Mouse (Mus musculus) embryonic facial prominence, embryonic 14.5 days (tissue): ENCODE data around the gene Letmd1. TPM values are rescaled to one million over a fixed set of nuclear protein-coding genes. Genes with fewer than 3 reads are reported as not detected.

ENCODE experiments used
- ATAC-seq: fragments of 200-750 bp; cut with Nextera tagmentation; 2 replicates; pipeline ENCODE4 v1.8.0; 2017; ENCODE audit warnings: low read depth, moderate number of reproducible peaks, moderate TSS enrichment
- DNase-seq: peaks from one replicate; pipeline ENCODE4 v3.0.0-alpha.2; 2015; ENCODE audit warnings: low spot score
- H3K27ac ChIP-seq: fragments of 300-500 bp; sonication (generic); replicated peaks from 2 replicates; pipeline ENCODE4 v1.5.1; 2014; ENCODE audit warnings: low read depth, mild to moderate bottlenecking, low read length, moderate library complexity
- H3K27me3 ChIP-seq: fragments of 300-500 bp; sonication (generic); replicated peaks from 2 replicates; pipeline ENCODE4 v1.6.1; 2014; ENCODE audit warnings: low read length; ENCODE audit not compliant: control insufficient read depth, insufficient read depth
- H3K36me3 ChIP-seq: fragments of 300-500 bp; sonication (generic); 2 replicates; pipeline ENCODE4 v1.6.1; 2014; ENCODE audit warnings: low read length, mixed read lengths; ENCODE audit not compliant: control insufficient read depth, insufficient read depth
- H3K4me1 ChIP-seq: fragments of 300-500 bp; sonication (generic); 2 replicates; pipeline ENCODE4 v1.6.1; 2014; ENCODE audit warnings: antibody characterized with exemption, low read length; ENCODE audit not compliant: control insufficient read depth, insufficient read depth
- H3K4me2 ChIP-seq: fragments of 300-500 bp; sonication (generic); 2 replicates; pipeline ENCODE4 v1.6.1; 2014; ENCODE audit warnings: low read depth, mild to moderate bottlenecking, low read length, moderate library complexity, mixed read lengths
- H3K4me3 ChIP-seq: fragments of 300-500 bp; sonication (generic); 2 replicates; pipeline ENCODE4 v1.5.1; 2014; ENCODE audit warnings: low read depth, mild to moderate bottlenecking, low read length
- H3K9ac ChIP-seq: fragments of 300-500 bp; sonication (generic); 2 replicates; pipeline ENCODE4 v1.6.1; 2014; ENCODE audit warnings: low read depth, mild to moderate bottlenecking, low read length, moderate library complexity, mixed read lengths
- H3K9me3 ChIP-seq: fragments of 300-500 bp; sonication (generic); 2 replicates; pipeline ENCODE4 v1.6.1; 2016; ENCODE audit warnings: low read length; ENCODE audit not compliant: control insufficient read depth
- WGBS: fragments of 180-500 bp; shearing (Covaris S2); extraction: QIAGEN DNeasy Blood & Tissue Kit; methylation state at CpG from one replicate; pipeline ENCODE4 v1.1.7; 2014; 5-methylcytosine and 5-hydroxymethylcytosine counted together
- polyA plus RNA-seq: library from polyadenylated mRNA; unstranded; fragments of >200 nt; fragmentation: Nextera tagmentation; extraction: Ambion mirVana; gene quantifications from 2 replicates; pipeline ENCODE4 v1.2.1, GENCODE M21; 2014

Letmd1 gene
- polyA plus RNA-seq, 1 experiment from 2014 or later, result 26.6 TPM

GRCm38 (mm10) chr15:100446887-100447286 lies 21.9 kb upstream of the Letmd1 start:
- Histone ChIP-seq H3K4me1 (peaks cover 12% of the 10 kb centered on the region), H3K4me3 (no peak overlapping the region), H3K27me3 (no peaks in the 10 kb centered on the region), H3K36me3 (no peaks in the 10 kb centered on the region), H3K9me3 (no peaks in the 10 kb centered on the region), H3K27ac (no peak overlapping the region), H3K9ac (no peak overlapping the region), H3K4me2 (no peak overlapping the region)
- DNase-seq (no peak), ATAC-seq (no peak)
- 77% methylated on average over 2 of the region's 2 CpGs for WGBS

DNA sequence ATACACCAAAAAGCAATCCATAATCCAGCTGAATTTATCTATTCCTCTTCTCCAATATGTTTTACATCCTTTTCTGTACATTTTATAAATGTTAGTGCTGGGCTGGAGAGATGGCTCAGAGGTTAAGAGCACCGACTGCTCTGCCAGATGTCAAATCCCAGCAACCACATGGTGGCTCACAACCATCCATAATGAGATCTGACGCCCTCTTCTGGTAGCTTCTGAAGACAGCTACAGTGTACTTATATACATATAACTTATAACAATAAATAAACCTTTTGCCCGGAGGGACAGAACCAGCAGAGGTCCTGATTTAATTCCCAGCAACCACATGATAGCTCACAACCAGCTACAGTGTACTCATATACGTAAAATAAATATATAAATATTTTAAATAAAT lies 20.3 kb upstream of the Letmd1 start:
- Histone ChIP-seq H3K27ac (no peak overlapping the region), H3K4me3 (no peak overlapping the region), H3K27me3 (no peaks in the 10 kb centered on the region), H3K4me2 (no peak overlapping the region), H3K36me3 (no peaks in the 10 kb centered on the region), H3K9ac (no peak overlapping the region), H3K9me3 (no peaks in the 10 kb centered on the region), H3K4me1 (peaks cover 12% of the 10 kb centered on the region)
- DNase-seq (no peak), ATAC-seq (no peak)
- WGBS, result 73% methylated on average over 4 of the region's 4 CpGs

DNA sequence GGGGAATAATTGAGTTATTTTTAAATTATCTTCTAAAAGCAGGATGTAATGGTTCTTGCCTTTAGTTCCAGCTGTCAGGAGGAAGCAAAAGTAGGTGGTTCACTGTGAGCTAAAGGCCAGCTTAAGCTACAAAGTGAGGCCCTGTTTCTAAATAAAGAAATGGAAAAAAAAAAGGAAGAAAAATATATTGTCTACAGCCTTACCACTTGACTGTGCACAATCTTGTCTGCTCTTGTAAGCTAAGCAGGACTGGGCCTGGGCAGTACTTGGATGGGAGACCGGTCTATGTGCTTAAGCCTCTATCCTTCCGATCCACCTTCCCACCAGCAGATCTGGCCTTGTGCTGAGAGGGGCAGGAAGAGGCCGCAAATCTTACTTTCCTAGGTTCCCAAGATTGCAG lies 19.3 kb upstream of the Letmd1 start:
- Histone ChIP-seq H3K4me3 (no peak overlapping the region), H3K36me3 (no peaks in the 10 kb centered on the region), H3K9me3 (no peaks in the 10 kb centered on the region), H3K27me3 (no peaks in the 10 kb centered on the region), H3K4me2 (no peak overlapping the region), H3K9ac (no peak overlapping the region), H3K4me1 (peaks cover 9% of the 10 kb centered on the region; the same call in 1 of the 2 replicates), H3K27ac (no peak overlapping the region)
- DNase-seq, result no peak
- no peak for ATAC-seq
- 80% methylated on average over 3 of the region's 3 CpGs for WGBS

GRCm38 (mm10) chr15:100451245-100451644 lies 17.6 kb upstream of the Letmd1 start:
- H3K9me3 ChIP-seq, result no peaks in the 10 kb centered on the region
- peaks cover 9% of the 10 kb centered on the region; the same call in 1 of the 2 replicates for H3K4me1 ChIP-seq
- no peak overlapping the region for H3K9ac ChIP-seq
- no peaks in the 10 kb centered on the region for H3K36me3 ChIP-seq
- 0 out of 2 replicates have a peak overlapping the region, but pooled peaks have one; percentile 28 for H3K4me2 ChIP-seq
- H3K27me3 ChIP-seq, result no peaks in the 10 kb centered on the region
- peak overlapping the region; percentile 21; the same call in 1 of the 2 replicates for H3K27ac ChIP-seq
- peak; percentile 83 for DNase-seq
- H3K4me3 ChIP-seq, result no peak overlapping the region
- 38% methylated on average over 16 of the region's 16 CpGs for WGBS
- peak; percentile 71 for ATAC-seq

GRCm38 (mm10) chr15:100452486-100452885 lies 16.3 kb upstream of the Letmd1 start:
- Histone ChIP-seq H3K4me3 (no peak overlapping the region), H3K4me2 (no peak overlapping the region), H3K27ac (no peak overlapping the region), H3K36me3 (no peaks in the 10 kb centered on the region), H3K9ac (no peak overlapping the region), H3K27me3 (no peaks in the 10 kb centered on the region), H3K4me1 (peaks cover 9% of the 10 kb centered on the region; the same call in 1 of the 2 replicates), H3K9me3 (no peaks in the 10 kb centered on the region)
- ATAC-seq, result no peak
- WGBS, result 78% methylated on average over 11 of the region's 11 CpGs
- DNase-seq, result no peak

- Histone ChIP-seq H3K4me2 (no peak overlapping the region), H3K9me3 (no peaks in the 10 kb centered on the region), H3K27me3 (no peaks in the 10 kb centered on the region), H3K9ac (no peak overlapping the region), H3K27ac (no peak overlapping the region), H3K4me3 (no peak overlapping the region), H3K36me3 (no peaks in the 10 kb centered on the region), H3K4me1 (0 out of 2 replicates have a peak, but pooled peaks cover under 1% of the 10 kb centered on the region)
- WGBS, result 57% methylated on average over 7 of the region's 7 CpGs
- ATAC-seq (no peak), DNase-seq (no peak)
Observed at GRCm38 (mm10) chr15:100456356-100456991, 12.3 kb upstream of the Letmd1 start.

DNA sequence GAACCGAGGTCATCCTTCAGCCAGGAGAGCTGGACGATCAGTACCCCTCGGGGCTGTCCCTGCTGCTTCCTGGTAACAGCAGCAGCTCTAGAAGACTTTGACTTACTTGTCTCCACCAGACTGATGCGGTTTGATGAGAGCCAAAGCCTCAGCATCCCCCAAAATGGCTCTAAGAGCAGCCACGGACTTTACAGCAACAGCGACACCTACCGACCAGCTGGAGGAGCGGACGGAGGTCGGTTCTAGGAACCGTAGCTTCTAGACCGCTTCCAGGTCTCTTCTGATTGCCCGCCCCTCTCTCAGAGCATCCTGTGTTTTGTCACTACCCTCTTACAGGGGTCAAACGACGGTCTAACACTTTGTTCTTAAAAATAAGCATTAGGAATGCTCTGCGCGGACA lies 11.5 kb upstream of the Letmd1 start:
- Histone ChIP-seq H3K9me3 (no peaks in the 10 kb centered on the region), H3K4me1 (no peaks in the 10 kb centered on the region), H3K27me3 (no peaks in the 10 kb centered on the region), H3K36me3 (no peaks in the 10 kb centered on the region), H3K9ac (no peak overlapping the region), H3K4me2 (no peak overlapping the region; the same call in 1 of the 2 replicates), H3K27ac (no peak overlapping the region), H3K4me3 (no peak overlapping the region)
- WGBS, result 9% methylated on average over 17 of the region's 17 CpGs
- peak; percentile 90 for DNase-seq
- ATAC-seq, result peak; percentile 81; the same call in 1 of the 2 replicates

DNA sequence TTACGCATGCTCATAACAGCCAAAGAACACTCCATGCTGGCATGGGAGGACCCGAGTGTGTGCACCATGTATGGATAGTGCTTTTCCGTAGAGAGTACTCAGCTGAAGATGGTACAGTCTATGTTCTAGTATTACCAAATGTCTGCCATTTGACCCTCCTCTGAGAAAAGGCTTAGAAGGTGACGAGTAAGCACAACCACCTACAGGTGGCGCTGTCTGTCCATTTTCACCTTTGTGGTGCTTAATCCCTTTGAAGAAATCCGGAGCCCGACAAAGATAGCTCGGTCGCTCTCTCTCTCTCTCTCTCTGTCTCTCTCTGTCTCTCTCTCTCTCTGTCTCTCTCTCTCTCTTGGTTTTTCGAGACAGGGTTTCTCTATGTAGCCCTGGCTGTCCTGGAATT lies 10.8 kb upstream of the Letmd1 start:
- H3K4me2 ChIP-seq, result no peak overlapping the region
- H3K9ac ChIP-seq, result no peak overlapping the region
- H3K9me3 ChIP-seq, result no peaks in the 10 kb centered on the region
- 50% methylated on average over 10 of the region's 10 CpGs for WGBS
- H3K27me3 ChIP-seq, result no peaks in the 10 kb centered on the region
- peak; percentile 62 for DNase-seq
- H3K27ac ChIP-seq, result no peak overlapping the region
- ATAC-seq, result no peak
- H3K4me1 ChIP-seq, result no peaks in the 10 kb centered on the region
- H3K36me3 ChIP-seq, result no peaks in the 10 kb centered on the region
- H3K4me3 ChIP-seq, result no peak overlapping the region

- no peak overlapping the region for H3K4me3 ChIP-seq
- no peaks in the 10 kb centered on the region for H3K4me1 ChIP-seq
- H3K27ac ChIP-seq, result no peak overlapping the region
- ATAC-seq (no peak), DNase-seq (peak; percentile 46)
- H3K27me3 ChIP-seq, result no peaks in the 10 kb centered on the region
- no peaks in the 10 kb centered on the region for H3K9me3 ChIP-seq
- H3K36me3 ChIP-seq, result no peaks in the 10 kb centered on the region
- H3K9ac ChIP-seq, result no peak overlapping the region
- 10% methylated on average over 12 of the region's 12 CpGs for WGBS
- peak overlapping the region; percentile 32 for H3K4me2 ChIP-seq
Observed at GRCm38 (mm10) chr15:100460942-100461341, 7.9 kb upstream of the Letmd1 start.
